Mouse (Mus musculus) stomach, embryonic 16.5 days (tissue): ENCODE results near the gene Mtcl1. TPM values are rescaled to one million over a fixed set of nuclear protein-coding genes. Genes with fewer than 3 reads are reported as not detected.
A peak's percentile ranks its signal among the peaks of the same experiment; 100 is the strongest.

Experiments
- ATAC-seq: fragments of 200-750 bp; cut with Nextera tagmentation; 2 replicates; pipeline ENCODE4 v1.8.0; 2017; ENCODE audit warnings: moderate number of reproducible peaks, moderate TSS enrichment; ENCODE audit not compliant: insufficient read depth, low FRiP score
- H3K27ac ChIP-seq: fragments of 300-500 bp; sonication (generic); 2 replicates; pipeline ENCODE4 v1.5.1; 2014; ENCODE audit warnings: low read length
- H3K27me3 ChIP-seq: fragments of 300-500 bp; sonication (generic); 2 replicates; pipeline ENCODE4 v1.6.1; 2014; ENCODE audit warnings: low read length, control low read depth, mixed read lengths; ENCODE audit not compliant: control insufficient read depth, insufficient read depth
- H3K36me3 ChIP-seq: fragments of 300-500 bp; sonication (generic); 2 replicates; pipeline ENCODE4 v1.6.1; 2014; ENCODE audit warnings: low read length; ENCODE audit not compliant: control insufficient read depth, insufficient read depth
- H3K4me1 ChIP-seq: fragments of 300-500 bp; sonication (generic); 2 replicates; pipeline ENCODE4 v1.6.1; 2014; ENCODE audit warnings: low read length, control low read depth, mixed read lengths; ENCODE audit not compliant: control insufficient read depth, insufficient read depth
- H3K4me2 ChIP-seq: fragments of 300-500 bp; sonication (generic); 2 replicates; pipeline ENCODE4 v1.6.1; 2014; ENCODE audit warnings: low read depth, low read length, mixed read lengths
- H3K4me3 ChIP-seq: fragments of 300-500 bp; sonication (generic); replicated peaks from 2 replicates; pipeline ENCODE4 v1.5.1; 2014; ENCODE audit warnings: mild to moderate bottlenecking, low read length
- H3K9ac ChIP-seq: fragments of 300-500 bp; sonication (generic); 2 replicates; pipeline ENCODE4 v1.6.1; 2014; ENCODE audit warnings: low read length
- H3K9me3 ChIP-seq: fragments of 300-500 bp; sonication (generic); replicated peaks from 2 replicates; pipeline ENCODE4 v1.6.1; 2016; ENCODE audit warnings: low read length, control low read depth; ENCODE audit not compliant: control insufficient read depth
- WGBS: fragments of 180-500 bp; shearing (Covaris S2); extraction: QIAGEN DNeasy Blood & Tissue Kit; methylation state at CpG from one replicate; pipeline ENCODE4 v1.1.7; 2014; 5-methylcytosine and 5-hydroxymethylcytosine counted together
- polyA plus RNA-seq: library from polyadenylated mRNA; unstranded; fragments of >200 nt; fragmentation: Nextera tagmentation; extraction: Ambion mirVana; gene quantifications from 2 replicates; pipeline ENCODE4 v1.2.1, GENCODE M21; 2015

The Mtcl1 gene
- 4.1 and 6.1 TPM in 2 replicates for polyA plus RNA-seq

DNA sequence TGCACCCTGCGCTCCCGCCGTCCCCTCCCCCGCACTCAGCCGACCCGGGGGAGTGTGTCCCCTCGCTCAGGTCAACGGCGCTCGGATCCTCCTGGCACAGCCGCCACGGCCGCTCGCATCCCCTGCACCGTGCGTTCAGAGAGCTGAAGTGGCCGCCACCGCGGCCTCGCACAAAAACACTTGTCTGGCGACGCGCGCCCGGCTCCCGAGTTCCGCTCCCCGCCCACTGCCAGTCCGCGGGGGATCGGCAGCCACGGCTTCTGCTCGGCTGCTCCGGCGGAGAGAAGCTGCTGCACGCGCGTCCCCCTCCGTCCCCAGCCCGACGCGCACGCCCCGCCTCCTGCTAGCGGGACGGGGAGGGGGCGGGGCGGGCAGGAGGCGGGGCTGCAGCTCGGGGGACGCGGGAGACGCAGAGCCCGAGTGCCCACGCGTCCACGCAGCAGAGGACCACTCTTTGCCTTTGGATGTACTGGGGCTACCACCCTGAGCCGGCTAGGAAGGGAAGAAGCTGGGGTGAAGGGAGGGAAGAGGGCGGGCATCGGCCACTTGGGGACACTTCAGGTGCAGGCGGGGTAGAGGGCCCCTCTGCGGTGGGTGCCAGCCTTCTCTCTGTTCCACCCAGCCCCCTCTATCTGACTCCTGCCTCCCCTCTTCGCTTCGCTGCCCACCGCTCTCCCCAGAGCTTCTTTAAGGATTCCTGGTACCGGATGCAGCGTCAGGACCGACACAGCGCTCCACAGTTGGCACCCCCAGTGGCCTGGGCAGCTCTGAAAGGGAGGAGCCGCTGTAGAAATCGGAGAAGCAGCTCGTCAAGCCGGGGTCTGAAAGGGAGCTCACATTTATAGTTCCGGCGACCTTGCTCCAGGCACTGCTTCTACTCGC lies at the start of gene Mtcl1:
Gene Mtcl1, minus strand, starts transcription at position 291 of the 882 bp plus-strand sequence.
- peak within 1 kb of the TSS; percentile 85 for H3K9ac ChIP-seq
- H3K4me3 ChIP-seq, result peak within 1 kb of the TSS; percentile 77
- peak within 1 kb of the TSS; percentile 97 for H3K4me2 ChIP-seq
- H3K36me3 ChIP-seq, result no peaks in the 10 kb centered on the region
- H3K9me3 ChIP-seq, result no peaks in the 10 kb centered on the region
- ATAC-seq, result peak; percentile 84
- peaks cover 14% of the 10 kb centered on the region for H3K4me1 ChIP-seq
- WGBS, result under 1% methylated on average over 74 of the region's 76 CpGs
- peak within 1 kb of the TSS; percentile 57 for H3K27ac ChIP-seq
- peaks cover 14% of the 10 kb centered on the region; the same call in 1 of the 2 replicates for H3K27me3 ChIP-seq

DNA sequence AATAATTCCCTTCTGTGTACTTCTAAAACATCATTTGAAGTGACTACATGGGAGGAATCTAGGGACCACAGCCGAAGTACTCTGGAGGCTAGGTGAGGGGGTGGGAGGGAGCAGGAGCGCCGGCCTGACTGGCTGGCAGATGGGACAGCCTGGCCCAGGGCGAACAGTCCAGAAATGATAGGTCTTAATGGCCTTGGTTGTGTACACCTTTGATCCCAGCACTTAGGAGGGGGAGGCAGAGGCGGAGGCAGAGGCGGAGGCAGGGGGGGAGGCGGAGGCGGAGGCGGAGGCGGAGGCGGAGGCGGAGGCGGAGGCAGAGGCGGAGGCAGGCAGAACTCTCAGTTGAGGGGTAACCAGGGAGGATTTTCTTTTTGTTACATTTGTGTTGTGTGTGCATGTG lies 49.0 kb upstream of the Mtcl1 start:
- Histone ChIP-seq H3K9ac (no peak overlapping the region), H3K9me3 (peaks cover 2% of the 10 kb centered on the region; the same call in 1 of the 2 replicates), H3K4me2 (no peak overlapping the region), H3K4me1 (0 out of 2 replicates have a peak, but pooled peaks cover 1% of the 10 kb centered on the region), H3K36me3 (peaks cover 24% of the 10 kb centered on the region), H3K4me3 (no peak overlapping the region), H3K27me3 (no peaks in the 10 kb centered on the region), H3K27ac (no peak overlapping the region)
- WGBS, result 78% methylated on average over 14 of the region's 14 CpGs
- ATAC-seq, result no peak

DNA sequence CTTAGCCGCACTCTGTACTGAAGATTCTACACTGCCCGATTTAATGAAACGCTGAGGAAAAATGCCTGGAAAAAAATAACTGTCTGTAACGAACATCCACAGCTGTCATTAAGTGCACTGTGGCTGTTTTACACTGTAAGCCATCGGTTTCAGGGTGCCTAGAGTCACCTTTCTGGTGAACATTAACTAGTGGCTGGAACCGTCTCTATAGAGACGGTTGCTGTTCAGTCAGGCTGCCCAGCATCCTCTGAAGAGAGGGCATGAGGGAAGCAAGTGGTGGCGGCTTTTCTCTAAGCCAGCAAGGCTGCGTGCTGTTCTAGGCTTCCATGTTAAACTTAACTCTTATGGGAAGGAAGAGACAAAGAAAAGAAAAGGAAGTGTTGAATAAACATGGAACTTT lies 47.0 kb upstream of the Mtcl1 start:
- H3K4me2 ChIP-seq, result no peak overlapping the region
- H3K4me1 ChIP-seq, result no peaks in the 10 kb centered on the region
- H3K27me3 ChIP-seq, result no peaks in the 10 kb centered on the region
- no peak overlapping the region for H3K4me3 ChIP-seq
- peaks cover 21% of the 10 kb centered on the region for H3K36me3 ChIP-seq
- no peak for ATAC-seq
- peaks cover 3% of the 10 kb centered on the region; the same call in 1 of the 2 replicates for H3K9me3 ChIP-seq
- H3K27ac ChIP-seq, result no peak overlapping the region
- WGBS, result 85% methylated on average over 9 of the region's 9 CpGs
- no peak overlapping the region for H3K9ac ChIP-seq

DNA sequence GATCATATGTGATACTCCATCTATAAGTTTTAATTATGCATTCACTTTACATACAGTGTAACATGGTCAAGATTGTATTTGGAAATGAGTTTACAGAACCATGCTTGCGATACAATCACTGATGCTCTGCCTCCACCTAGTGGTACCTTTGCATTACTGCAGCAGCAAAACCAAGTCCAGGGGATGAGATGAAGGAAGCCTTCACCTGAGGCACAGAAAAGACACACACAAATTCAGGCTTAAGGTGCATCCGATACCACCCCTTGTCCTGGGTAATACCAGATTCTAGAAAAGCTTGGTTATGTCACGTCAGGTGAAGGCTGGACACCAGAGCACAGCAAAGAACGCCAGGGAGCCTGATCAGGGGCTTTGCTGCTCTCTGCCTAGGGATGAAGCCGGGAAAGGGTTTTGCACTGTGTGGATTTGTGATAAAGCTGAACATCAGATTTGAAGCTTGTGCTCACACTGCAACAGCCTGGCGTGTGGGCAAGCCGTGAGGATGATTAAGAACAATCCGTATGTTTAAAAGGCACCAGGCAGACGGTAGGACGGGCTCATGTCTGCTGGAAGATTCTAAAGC lies 40.6 kb upstream of the Mtcl1 start:
- H3K36me3 ChIP-seq, result peaks cover 4% of the 10 kb centered on the region; the same call in 1 of the 2 replicates
- 42% methylated on average over 10 of the region's 10 CpGs for WGBS
- no peak overlapping the region for H3K4me2 ChIP-seq
- no peak overlapping the region for H3K9ac ChIP-seq
- no peaks in the 10 kb centered on the region for H3K27me3 ChIP-seq
- no peaks in the 10 kb centered on the region for H3K4me1 ChIP-seq
- peaks cover 3% of the 10 kb centered on the region; the same call in 1 of the 2 replicates for H3K9me3 ChIP-seq
- H3K27ac ChIP-seq, result no peak overlapping the region
- no peak overlapping the region for H3K4me3 ChIP-seq
- 0 out of 2 replicates have a peak, but pooled peaks have one; percentile 44 for ATAC-seq

DNA sequence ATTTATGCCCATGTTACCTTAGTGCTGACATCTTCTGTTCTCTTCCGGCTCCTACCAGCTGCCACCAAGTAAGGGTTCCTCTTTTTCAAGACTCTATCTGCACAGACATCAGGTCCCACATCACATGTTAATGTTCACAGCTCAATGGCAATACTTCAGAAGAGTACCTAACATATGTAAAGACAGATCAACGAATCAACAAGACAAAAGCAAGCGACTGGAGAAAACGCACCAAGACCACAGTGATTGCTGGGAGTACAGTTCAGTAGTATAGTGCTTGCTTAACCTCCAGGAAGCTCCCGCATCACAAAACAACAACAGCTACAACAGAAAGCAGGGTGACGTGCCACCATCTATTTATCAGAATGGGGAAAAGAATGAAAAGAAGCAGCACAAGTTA lies 37.0 kb upstream of the Mtcl1 start:
- Histone ChIP-seq H3K27ac (no peak overlapping the region), H3K4me1 (no peaks in the 10 kb centered on the region), H3K4me3 (no peak overlapping the region), H3K4me2 (no peak overlapping the region), H3K9ac (no peak overlapping the region), H3K27me3 (no peaks in the 10 kb centered on the region), H3K36me3 (no peaks in the 10 kb centered on the region), H3K9me3 (no peaks in the 10 kb centered on the region)
- ATAC-seq, result no peak
- WGBS, result 88% methylated on average over 6 of the region's 6 CpGs

DNA sequence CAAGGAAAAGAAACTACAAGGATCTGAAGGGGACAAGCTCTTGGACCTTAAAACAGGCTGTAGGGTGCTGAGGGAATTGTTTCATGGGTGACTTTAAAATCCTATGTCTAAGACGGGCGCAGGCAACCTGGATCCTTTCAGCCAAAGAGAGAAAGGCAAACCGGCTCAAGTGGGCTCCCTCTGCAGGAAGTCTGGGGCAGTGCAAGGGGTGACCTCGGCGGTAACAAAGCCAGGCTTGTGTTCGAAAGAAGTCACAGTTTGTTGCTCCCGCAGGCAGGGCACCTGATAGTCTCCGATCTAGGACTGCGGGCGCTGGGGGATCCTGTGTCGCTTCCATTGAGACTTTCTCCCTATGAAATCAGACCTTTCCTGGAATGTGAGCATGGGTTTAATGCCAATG lies 36.2 kb upstream of the Mtcl1 start:
- Histone ChIP-seq H3K4me3 (no peak overlapping the region), H3K27me3 (no peaks in the 10 kb centered on the region), H3K27ac (no peak overlapping the region), H3K4me1 (no peaks in the 10 kb centered on the region), H3K9me3 (no peaks in the 10 kb centered on the region), H3K4me2 (no peak overlapping the region), H3K36me3 (no peaks in the 10 kb centered on the region), H3K9ac (no peak overlapping the region)
- no peak for ATAC-seq
- WGBS, result 10% methylated on average over 11 of the region's 11 CpGs

DNA sequence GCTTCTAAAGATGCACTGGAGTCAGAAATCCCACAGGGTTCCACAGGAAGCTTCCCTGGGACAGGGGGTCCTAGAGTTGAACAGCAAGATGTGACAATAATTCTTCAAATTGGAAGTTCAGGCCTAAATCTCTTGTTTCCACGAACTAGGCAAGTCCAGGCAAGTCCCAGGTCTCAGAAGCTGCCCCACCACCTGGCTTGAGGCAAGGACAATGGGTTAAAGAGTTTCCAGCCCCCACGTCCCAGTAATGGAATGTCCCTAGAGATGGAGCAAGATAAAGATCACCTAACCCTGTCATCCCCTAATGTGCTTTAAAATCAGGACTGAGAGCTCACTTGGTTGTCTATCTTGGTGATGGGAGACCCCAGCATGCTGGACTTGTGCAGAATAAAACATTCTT lies 35.4 kb upstream of the Mtcl1 start:
- WGBS, result 45% methylated on average over 2 of the region's 2 CpGs

DNA sequence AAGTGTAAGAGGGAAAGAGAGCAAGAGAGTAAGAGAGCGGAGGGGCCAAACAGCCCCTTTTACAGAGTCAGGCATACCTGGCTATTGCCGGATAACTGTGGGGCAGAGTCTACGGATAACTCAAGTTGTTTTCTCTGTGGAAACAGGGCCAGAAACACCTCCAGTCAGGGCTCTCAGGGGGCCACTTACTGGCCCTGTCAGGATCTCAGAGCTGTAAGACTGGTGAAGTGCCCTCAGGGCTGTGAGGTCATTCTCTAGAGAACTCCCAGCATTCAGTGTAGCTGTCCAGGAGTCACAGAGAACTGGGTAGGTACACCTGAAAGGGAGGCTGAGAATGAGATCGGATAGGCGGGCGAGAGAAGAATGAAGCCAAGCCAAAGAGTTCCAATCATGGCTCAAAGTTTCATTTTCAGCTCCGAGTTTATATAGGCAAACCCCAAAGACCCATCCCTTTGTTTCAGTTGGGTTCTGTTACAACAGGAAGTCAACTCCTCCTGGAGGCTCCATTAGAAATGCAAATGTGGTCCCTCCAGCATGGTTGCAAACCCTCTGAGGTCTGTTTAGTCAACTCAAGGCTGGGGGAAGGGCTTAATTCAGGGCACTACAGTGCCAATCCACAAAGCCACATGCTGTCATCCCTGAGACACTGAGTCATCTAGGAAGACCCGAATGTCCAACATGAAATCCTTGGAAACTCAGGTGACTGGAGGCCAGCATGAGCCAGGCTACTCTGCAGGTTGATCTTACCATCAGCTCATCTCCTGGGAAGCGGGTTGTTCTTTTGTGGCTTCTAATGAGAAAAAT lies 34.3 kb upstream of the Mtcl1 start:
- 0 out of 2 replicates have a peak, but pooled peaks cover 3% of the 10 kb centered on the region for H3K27me3 ChIP-seq
- no peak overlapping the region for H3K27ac ChIP-seq
- WGBS, result 81% methylated on average over 9 of the region's 9 CpGs
- 0 out of 2 replicates have a peak, but pooled peaks cover 5% of the 10 kb centered on the region for H3K4me1 ChIP-seq
- H3K36me3 ChIP-seq, result no peaks in the 10 kb centered on the region
- H3K4me3 ChIP-seq, result no peak overlapping the region
- no peak overlapping the region for H3K9ac ChIP-seq
- no peaks in the 10 kb centered on the region for H3K9me3 ChIP-seq
- ATAC-seq, result no peak
- no peak overlapping the region for H3K4me2 ChIP-seq

More for the DNA sequence above, 35.4 kb upstream of the Mtcl1 start:
- H3K4me3 ChIP-seq, result no peak overlapping the region
- H3K9me3 ChIP-seq, result no peaks in the 10 kb centered on the region
- H3K9ac ChIP-seq, result no peak overlapping the region
- H3K36me3 ChIP-seq, result no peaks in the 10 kb centered on the region
- H3K27me3 ChIP-seq, result no peaks in the 10 kb centered on the region
- no peak overlapping the region for H3K27ac ChIP-seq
- H3K4me2 ChIP-seq, result no peak overlapping the region
- ATAC-seq, result no peak
- 0 out of 2 replicates have a peak, but pooled peaks cover 1% of the 10 kb centered on the region for H3K4me1 ChIP-seq
